Mouse (Mus musculus): Measurements from ENCODE around the gene Hspa13. TPM values are rescaled to one million over a fixed set of nuclear protein-coding genes. Genes with fewer than 3 reads are reported as not detected.

The Hspa13 gene
- total RNA-seq (2014; fragmentation: Nextera tagmentation) (6.3 and 8.2 TPM in 2 replicates), total RNA-seq (2017) (20.4 and 21.5 TPM in 2 replicates)

DNA sequence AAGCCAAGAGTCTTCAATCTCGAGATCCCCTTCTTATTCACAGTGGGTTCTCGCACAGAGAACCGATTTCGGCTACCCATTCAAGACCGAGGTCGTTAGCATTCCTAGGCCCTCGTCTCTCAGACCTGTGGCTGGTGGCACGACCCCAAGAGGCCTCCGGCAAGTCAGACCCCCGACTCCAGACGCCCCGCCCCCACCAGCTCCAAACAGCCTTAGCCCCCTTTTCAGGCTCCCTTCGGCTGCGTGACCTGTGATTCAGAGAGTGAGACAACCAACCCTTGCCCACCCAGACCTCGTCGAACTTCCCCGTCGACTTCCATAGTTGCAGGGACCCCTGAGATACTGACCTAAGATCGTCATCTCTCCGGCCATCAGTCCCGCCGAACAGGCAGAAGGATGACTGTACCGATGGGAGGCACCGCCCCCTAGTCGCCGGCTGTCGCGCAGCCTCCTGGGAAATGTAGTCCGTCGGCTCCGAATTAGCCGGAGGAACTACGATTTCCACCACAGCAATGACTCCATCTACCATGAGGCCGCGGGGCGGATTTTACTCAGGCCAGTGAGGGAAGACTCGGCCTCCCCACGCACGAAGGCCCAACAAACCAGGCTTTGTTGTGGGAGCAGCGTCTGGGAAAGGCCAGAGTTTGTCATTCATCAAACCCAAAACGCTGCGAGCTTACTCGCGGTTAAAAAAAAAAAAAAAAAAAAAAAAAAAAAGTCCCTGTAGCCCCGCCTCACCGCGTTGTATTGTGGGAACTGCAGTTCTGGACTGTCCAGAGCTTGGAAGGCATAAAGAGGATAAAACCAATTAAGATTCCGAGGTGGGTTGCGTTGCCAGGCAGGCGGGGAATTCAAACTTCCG, at the start of gene Hspa13:
Gene Hspa13, minus strand, starts transcription at position 717 of the 862 bp plus-strand sequence.
- peak; percentile 97 for ATAC-seq (replicated peaks; ENCODE audit: low FRiP score, low TSS enrichment, poor library complexity, severe bottlenecking)

DNA sequence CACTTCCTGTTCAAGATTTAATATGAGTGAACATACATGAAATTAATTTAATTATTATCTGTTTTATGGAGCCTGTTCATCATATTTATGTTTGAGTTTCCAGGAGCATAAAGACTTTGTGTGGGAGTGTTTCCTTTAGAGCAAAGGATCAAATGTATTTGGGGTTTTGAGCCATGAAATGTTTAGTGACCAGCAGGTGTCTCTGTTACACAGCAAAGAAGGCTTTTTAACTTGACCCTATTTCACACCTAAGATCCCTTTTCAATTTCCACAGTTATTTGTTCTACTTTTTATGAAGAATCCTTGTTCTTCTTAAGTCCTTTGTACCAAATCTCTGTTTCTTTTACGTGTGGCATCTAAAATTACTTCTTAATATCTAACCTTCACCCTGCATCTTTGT, 12.4 kb upstream of the Hspa13 start:
- ATAC-seq (replicated peaks; ENCODE audit: low FRiP score, low TSS enrichment, poor library complexity, severe bottlenecking): peak; percentile 67

DNA sequence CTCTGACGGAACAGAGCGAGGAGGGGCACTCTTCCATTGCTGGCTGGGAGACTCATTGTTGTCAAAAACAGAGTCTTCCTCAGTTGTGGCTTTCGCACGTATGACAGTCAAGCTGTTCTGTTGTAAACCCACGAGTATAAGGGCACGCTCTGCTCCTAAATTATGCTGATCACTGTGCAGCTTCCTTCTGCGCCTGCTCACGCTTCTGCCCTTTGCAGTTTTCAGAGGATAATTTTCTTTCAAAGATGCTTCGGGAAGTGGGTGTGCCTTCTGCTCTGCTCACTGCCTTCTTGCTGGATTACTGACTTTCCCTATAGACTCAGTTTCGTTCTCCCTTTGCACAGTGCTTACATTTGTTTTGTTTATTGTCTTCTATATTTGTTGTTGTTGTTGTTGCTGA, 6.3 kb upstream of the Hspa13 start:
- ATAC-seq (replicated peaks; ENCODE audit: low FRiP score, low TSS enrichment, poor library complexity, severe bottlenecking): no peak

DNA sequence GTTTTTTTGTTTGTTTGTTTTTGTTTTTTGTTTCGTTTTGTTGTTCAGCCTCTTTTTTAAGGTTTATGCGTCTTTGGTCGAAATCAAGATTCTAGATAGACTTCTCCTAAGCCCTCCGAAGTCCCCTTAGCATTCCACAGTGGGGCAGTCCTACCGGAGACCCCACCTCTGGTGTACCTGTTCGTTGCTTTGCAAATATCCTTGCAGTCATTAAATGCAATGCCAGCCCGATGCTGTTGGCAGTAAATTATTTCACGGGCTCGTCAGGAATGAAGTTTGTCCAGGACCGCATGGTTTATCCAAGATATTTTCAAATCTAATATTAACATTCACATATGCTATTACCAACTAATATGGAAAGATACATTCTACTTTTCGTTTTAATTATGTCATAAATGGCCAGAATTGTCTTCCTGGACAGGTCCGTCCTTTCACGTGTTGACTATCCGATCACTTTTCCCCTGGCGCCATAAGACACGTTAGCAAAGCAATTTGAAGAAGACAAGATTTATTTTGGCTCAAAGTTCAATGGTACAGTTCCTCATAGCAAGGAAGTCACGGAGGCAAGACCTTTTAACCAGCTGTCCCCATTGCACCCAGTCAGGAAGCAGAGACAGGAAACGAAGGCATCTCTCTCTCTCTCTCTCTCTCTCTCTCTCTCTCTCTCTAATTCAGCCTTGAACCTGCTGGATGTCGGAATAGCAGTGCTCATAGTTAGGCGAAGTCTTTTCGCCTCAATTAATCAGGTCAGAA, 522 bp upstream of the Hspa13 start:
- peak; percentile 49 for ATAC-seq (replicated peaks; ENCODE audit: low FRiP score, low TSS enrichment, poor library complexity, severe bottlenecking)

DNA sequence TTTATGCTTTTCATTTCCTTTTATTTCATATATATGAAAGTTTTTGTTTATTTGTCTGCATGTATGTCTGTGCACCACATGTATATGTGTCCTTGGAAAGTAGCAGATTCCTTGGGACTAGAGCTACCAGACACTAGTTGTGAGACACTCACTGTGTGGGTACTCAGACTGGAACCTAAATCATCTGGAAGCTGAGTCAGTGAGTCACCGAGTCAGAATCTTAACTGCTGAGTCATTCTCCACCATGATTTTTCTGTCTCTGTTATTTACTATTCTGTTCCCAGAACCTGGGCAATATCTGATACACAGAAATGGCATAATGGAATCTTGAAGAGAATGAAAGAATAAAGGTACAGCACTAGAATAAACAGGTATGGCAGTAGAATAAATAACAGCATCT, 14.0 kb downstream of the Hspa13 start:
- ATAC-seq (replicated peaks; ENCODE audit: low FRiP score, low TSS enrichment, poor library complexity, severe bottlenecking): no peak

DNA sequence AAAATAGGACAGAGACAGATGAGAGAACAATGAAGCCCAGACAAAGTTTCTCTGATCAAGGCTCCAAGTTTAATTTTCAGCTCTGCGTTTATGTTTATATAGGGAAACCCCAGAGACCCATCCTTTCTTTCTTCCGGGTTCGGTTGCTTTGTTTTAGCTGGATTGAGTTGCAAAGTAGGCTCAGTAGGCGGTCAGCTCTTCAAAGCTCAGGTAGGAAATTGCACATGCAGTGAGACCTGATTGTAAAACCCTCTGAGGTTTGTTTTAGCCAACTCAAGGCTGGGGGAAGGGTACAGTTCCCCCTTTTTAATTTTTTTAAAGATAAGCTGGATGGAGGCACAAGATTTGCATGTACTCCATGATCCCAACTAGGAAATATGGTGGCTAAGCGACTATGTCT, 16.8 kb downstream of the Hspa13 start:
- ATAC-seq (replicated peaks; ENCODE audit: low FRiP score, low TSS enrichment, poor library complexity, severe bottlenecking): no peak

DNA sequence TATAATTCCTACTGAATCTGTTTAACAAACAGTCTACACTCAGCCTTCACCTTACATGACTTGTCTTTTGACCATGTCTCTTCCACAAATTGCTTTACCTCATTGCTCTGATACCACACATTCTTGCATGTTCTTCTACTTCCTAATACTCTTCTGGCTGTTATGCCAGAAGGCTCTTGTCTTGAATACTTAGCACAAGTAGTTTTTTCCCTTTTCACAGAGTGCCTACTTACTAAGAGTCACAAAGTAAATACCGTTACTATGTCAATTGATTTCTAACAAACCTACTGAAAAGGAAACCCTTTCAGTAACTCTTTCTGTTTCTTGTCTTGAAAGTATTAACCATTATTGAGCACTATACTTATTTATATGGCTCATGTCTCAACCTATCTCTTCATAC, 18.0 kb downstream of the Hspa13 start:
- ATAC-seq (replicated peaks; ENCODE audit: low FRiP score, low TSS enrichment, poor library complexity, severe bottlenecking): no peak

DNA sequence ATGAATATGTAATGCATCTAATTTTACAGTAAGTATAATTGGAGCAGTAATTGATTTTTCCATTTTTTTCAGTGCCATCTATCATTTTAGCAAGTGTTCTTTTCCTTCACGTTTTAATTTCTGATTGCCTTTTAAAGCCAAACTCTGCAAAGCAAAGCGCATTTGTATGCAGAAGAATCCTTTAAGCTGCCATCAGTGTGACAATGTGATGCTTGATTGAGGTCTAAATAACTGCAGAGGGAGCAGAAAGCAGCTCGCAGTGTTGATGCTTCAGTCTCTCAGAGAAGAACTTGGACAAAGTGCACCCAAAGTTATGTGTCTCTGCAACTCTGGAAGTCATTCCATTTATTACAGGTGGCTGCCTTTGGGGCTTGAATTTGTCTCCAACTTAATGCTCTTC, 22.9 kb downstream of the Hspa13 start:
- ATAC-seq (replicated peaks; ENCODE audit: low FRiP score, low TSS enrichment, poor library complexity, severe bottlenecking): no peak

DNA sequence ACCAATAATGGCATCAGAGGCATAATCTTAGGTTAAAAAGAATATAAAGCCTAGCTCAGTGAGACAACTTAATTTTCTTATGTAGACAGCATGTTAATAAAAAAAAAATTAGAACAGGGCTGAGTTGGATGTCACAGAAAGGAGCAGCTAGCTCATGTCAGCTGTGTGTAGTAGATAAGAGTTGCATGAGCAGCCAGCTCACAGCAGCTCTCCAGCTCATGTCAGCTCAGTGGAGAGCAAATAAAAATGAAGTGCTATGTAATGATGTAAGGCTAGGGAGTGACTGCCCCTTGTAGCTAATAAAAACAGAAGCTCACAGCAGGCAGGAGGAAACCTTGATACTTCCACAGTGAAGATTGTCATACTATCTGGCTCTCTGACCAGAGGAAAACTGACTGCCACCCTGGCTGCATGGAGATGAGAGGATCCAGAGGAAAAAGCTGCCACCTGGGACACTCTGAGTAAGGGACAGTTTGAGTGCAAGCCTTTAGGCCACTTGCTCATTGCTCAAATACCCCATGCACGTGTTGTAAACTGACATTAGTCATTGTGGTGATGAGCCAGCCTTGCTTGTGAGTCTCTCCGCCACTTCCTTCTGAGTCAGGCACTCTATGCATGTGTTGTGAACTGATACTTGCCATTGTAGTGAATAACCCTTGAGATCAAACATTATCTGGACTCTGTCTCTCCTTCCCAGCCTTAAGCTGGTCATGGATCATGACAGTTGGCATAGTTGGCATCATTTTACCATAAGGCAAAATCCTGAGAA, 49.3 kb downstream of the Hspa13 start:
- peak; percentile 96 for ATAC-seq (replicated peaks; ENCODE audit: low FRiP score, low TSS enrichment, poor library complexity, severe bottlenecking)

DNA sequence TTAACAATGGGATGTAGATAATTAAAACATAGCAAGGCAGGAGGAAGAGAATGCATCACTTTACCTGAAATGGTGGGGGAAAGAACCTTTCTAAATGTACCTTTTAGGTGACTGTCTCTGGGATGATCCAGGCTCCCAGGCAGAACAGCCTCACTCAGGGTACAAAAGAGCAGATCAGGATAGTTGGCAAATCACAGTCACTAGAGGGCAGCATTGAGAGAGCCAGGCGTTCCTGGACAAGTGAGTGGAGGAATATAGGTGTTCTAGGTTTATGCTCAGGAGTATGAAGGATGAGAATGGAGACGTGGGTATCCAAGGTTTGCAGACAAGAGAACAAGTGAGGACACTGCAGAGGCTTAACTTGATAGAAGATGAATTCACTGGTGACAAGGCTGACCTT, 70.7 kb downstream of the Hspa13 start:
- ATAC-seq (replicated peaks; ENCODE audit: low FRiP score, low TSS enrichment, poor library complexity, severe bottlenecking): peak; percentile 98

Other genes starting within 250 kb of the Hspa13 start
- not detected in 2 replicates for gene Lipi, start 181.0 kb downstream of the Hspa13 start, total RNA-seq (2014; fragmentation: Nextera tagmentation)
- gene Lipi, start 181.0 kb downstream of the Hspa13 start, total RNA-seq (2017): not detected in 2 replicates
- not detected in 2 replicates for gene Rbm11, start 174.3 kb downstream of the Hspa13 start, total RNA-seq (2014; fragmentation: Nextera tagmentation)
- 0.23 TPM in 1 of 2 replicates, not detected in the other for gene Rbm11, start 174.3 kb downstream of the Hspa13 start, total RNA-seq (2017)